Mouse (Mus musculus): Measurements from ENCODE around the gene Arhgap23.
A peak's percentile ranks its signal among the peaks of the same experiment; 100 is the strongest.

The Arhgap23 gene

GRCm38 (mm10) chr11:97435808-97436491, 20.6 kb downstream of the Arhgap23 start:
- DNase-seq (ENCODE audit: low read depth): peak; percentile 31

GRCm38 (mm10) chr11:97437745-97438144, 22.4 kb downstream of the Arhgap23 start:
- peak; percentile 88 for DNase-seq (ENCODE audit: low read depth)

- no peak for DNase-seq (ENCODE audit: low read depth)
These were observed 23.5 kb downstream of the Arhgap23 start for GRCm38 (mm10) chr11:97438868-97439267.

- DNase-seq (ENCODE audit: low read depth): peak; percentile 56
These were observed 24.6 kb downstream of the Arhgap23 start for GRCm38 (mm10) chr11:97439935-97440334.

- peak; percentile 71 for DNase-seq (ENCODE audit: low read depth)
These were observed 25.1 kb downstream of the Arhgap23 start for GRCm38 (mm10) chr11:97440441-97440881.

GRCm38 (mm10) chr11:97441036-97441657, 25.8 kb downstream of the Arhgap23 start:
- peak; percentile 86 for DNase-seq (ENCODE audit: low read depth)

GRCm38 (mm10) chr11:97441658-97442125, 26.4 kb downstream of the Arhgap23 start:
- no peak for DNase-seq (ENCODE audit: low read depth)

GRCm38 (mm10) chr11:97442891-97443675, 27.8 kb downstream of the Arhgap23 start:
- DNase-seq (ENCODE audit: low read depth): no peak

GRCm38 (mm10) chr11:97445596-97445995, 30.3 kb downstream of the Arhgap23 start:
- no peak for DNase-seq (ENCODE audit: low read depth)

- DNase-seq (ENCODE audit: low read depth): no peak
These were observed 30.7 kb downstream of the Arhgap23 start for GRCm38 (mm10) chr11:97445999-97446511.

GRCm38 (mm10) chr11:97447979-97448378, 32.6 kb downstream of the Arhgap23 start:
- no peak for DNase-seq (ENCODE audit: low read depth)

- peak; percentile 36 for DNase-seq (ENCODE audit: low read depth)
These were observed 33.5 kb downstream of the Arhgap23 start for GRCm38 (mm10) chr11:97448611-97449394.

- DNase-seq (ENCODE audit: low read depth): peak; percentile 95
These were observed 34.4 kb downstream of the Arhgap23 start for GRCm38 (mm10) chr11:97449601-97450293.

- peak; percentile 79 for DNase-seq (ENCODE audit: low read depth)
These were observed 35.1 kb downstream of the Arhgap23 start for GRCm38 (mm10) chr11:97450305-97450922.

GRCm38 (mm10) chr11:97451625-97452024, 36.3 kb downstream of the Arhgap23 start:
- no peak for DNase-seq (ENCODE audit: low read depth)

GRCm38 (mm10) chr11:97457120-97457519, 41.8 kb downstream of the Arhgap23 start:
- peak; percentile 33 for DNase-seq (ENCODE audit: low read depth)

- DNase-seq (ENCODE audit: low read depth): no peak
These were observed 46.0 kb downstream of the Arhgap23 start for GRCm38 (mm10) chr11:97461307-97461820.

GRCm38 (mm10) chr11:97462538-97462937, 47.2 kb downstream of the Arhgap23 start:
- DNase-seq (ENCODE audit: low read depth): no peak

- DNase-seq (ENCODE audit: low read depth): no peak
These were observed 47.8 kb downstream of the Arhgap23 start for GRCm38 (mm10) chr11:97463166-97463565.

- no peak for DNase-seq (ENCODE audit: low read depth)
These were observed 48.7 kb downstream of the Arhgap23 start for GRCm38 (mm10) chr11:97463991-97464390.
